Mouse (Mus musculus): ENCODE measurements around the gene Ap1s1.

Gene Ap1s1

GRCm38 (mm10) chr5:137045402-137046323, at the start of gene Ap1s1:
TSS of gene Ap1s1 (minus strand) at chr5:137046135.
- peak; percentile 94 to 95 for DNase-seq

DNA sequence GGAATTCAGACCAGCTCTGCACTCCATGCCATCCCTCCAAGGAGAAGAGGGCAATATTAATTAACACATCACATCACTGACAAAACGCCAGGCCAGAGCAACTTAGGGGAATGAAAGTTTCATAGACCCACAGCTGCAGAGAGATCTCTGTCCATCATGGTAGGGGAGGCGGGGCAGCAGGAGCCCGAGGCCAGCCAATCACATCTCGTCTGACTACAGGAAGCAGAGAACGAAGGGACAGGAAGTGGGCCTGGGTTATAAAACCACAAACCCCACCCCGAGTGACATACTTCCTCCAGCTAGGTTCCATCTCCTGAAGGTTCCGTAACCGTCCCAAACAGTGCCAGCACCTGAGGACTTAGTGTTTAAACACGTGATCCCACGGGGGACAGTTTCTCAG, 49.2 kb upstream of the Ap1s1 start:
- no peak for DNase-seq

GRCm38 (mm10) chr5:137093720-137094119, 47.8 kb upstream of the Ap1s1 start:
- no peak for DNase-seq

DNA sequence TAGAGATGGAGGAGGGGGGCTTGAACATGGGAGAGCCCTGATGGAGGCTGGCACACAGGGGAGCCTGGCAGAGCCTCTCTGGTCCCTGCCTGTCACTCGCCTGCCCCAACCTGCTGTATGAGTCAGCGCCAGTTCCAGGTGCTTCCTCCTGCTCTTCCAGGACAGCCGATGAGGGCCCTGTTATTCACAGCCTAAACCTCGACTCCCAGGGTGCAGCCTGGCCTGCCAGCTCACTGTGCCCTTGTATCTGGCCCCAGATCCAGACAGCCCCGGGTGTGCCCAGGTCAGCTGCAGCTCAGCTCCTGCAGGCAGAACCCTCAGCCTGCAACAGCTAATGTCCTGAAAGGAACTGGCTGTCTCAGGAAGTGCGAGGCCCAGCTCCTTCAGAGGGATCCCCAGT, 45.6 kb upstream of the Ap1s1 start:
- DNase-seq, result no peak

DNA sequence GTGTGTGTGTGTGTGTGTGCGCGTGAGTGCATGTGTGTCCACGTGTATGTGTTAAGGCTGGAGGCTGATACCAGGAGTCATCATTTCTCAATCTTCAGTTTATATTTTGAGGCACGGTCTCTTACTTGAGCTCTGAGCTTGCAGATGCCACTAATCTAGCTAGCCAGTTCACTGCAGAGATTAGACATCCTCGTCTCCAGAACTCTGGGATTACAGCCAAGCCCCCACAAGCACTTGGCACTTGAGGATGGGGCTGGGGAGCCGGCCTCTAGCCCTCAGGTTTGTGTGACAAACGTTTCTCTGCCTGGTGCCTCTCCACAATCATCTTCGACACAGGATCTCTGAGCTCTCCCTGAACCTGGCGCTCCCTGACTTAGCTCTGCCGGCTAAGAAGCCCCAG, 44.9 kb upstream of the Ap1s1 start:
- no peak for DNase-seq

DNA sequence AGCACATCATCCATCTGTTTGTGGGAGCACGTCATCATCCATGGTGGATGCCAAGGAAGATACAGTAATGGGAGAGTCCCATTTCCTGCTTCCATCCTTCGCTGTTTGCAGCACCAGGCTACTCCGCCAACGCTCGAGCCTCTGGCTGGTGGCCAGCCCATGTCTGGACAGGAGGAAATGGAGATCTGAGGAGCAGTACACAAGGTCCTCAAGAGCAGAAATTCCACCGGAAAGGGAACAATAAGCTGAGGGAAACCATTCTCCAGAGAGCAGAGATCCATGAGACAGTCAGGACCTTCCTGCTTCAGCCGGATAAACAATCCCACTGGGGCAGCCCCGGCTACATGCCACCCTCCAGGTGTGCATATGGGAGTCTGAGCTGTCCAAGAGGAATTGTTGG, 41.5 kb upstream of the Ap1s1 start:
- DNase-seq, result no peak

GRCm38 (mm10) chr5:137085731-137086130, 39.8 kb upstream of the Ap1s1 start:
- no peak for DNase-seq

- no peak for DNase-seq
These were observed 39.1 kb upstream of the Ap1s1 start for GRCm38 (mm10) chr5:137085021-137085420.

GRCm38 (mm10) chr5:137083051-137083450, 37.1 kb upstream of the Ap1s1 start:
- DNase-seq, result no peak

GRCm38 (mm10) chr5:137079849-137080248, 33.9 kb upstream of the Ap1s1 start:
- DNase-seq, result no peak

DNA sequence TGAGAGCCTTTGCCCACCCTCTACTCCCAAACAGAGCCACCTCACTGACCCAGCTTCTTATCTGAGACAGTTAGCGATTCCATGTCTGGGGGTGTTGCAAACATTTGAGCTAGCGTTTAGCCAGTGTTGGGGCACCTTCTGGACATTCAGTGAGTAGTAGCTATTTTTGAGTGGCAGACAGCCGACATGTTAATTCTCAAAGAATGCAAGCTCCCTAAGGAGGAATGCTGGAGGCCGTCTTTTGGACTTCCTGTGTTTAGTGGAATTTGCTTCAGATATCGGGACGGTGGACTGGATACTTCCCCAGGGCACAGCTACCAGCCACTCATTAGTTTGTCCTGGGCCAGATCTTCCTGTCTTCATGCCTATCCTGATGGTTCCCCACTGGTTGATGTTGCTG, 32.7 kb upstream of the Ap1s1 start:
- no peak for DNase-seq

DNA sequence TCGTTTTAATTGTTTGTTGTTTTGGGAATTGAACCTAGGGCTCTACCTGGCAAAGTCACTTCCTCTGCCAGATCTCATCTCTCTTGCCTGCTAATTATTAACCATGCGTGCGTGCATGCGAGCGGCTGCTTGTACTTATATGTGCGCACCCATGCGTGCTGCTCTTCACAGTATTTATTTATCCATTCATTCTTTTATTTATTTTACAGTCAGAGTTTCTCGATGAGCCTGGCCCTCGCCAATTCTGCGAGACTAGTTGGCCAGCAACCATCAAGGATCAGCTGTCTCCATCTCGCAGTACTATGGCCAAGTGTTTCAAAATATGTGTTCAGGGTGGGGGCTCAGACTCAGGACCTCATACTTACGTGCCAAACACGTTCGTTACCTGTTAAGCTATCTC, 32.1 kb upstream of the Ap1s1 start:
- DNase-seq, result no peak

DNA sequence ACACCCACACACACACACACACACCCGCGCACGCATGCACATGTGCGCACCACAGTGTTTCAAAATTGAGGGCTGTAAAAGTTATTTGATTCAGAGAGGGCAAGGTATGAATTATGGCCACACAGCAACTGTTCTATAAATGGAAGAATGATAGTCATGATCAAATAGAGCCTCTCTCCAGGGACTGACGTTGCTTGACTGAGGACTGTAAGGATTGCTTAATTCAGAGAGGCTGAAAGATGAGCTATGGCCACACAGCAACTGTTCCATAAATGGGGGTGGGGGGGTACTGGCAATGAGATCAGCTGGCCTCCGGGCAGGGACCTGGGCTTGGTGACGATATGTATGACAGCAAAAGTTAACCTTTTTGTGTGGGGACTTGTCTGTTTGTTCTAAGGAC, 31.3 kb upstream of the Ap1s1 start:
- no peak for DNase-seq

DNA sequence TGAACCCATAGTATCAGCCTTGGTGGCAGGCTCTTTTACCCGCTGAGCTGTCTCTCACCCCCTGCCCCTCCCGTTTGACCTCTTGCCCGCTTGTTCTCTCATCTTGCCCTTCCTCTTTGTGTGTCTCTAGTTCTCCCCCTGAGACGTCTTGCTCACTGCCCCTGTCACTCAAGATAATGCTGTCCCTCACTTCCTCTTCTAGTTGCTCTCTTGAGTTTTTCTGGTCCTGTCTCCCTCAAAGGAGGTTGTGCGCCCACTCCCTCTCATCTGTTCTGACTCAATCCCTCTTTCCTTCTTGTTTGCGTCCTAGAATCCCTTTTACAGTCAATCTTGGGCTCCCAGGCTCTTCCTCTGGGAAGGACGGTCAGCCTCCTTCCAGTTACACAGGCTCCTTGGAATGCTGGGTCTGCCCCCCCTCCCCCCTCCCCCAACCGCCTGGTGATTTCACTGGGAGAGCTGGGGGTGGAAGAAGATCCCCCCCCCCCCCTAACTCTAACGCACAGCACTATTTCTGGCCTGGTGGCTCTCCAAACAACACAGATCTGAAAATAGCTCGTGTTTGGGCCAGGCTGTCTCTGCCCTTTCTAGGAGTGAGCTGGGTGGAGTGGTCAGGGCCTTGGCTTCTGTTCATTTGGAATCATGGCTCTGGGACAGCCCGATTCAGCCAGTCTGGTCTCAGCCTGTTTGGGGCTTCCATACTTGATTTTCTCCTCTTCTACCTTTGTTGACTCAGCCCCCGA, 30.4 kb upstream of the Ap1s1 start:
- peak; percentile 11 to 20 for DNase-seq

- DNase-seq, result no peak
These were observed 29.8 kb upstream of the Ap1s1 start for GRCm38 (mm10) chr5:137075726-137076125.

- DNase-seq, result no peak
These were observed 28.3 kb upstream of the Ap1s1 start for GRCm38 (mm10) chr5:137074191-137074651.

GRCm38 (mm10) chr5:137073141-137073540, 27.2 kb upstream of the Ap1s1 start:
- DNase-seq, result no peak

DNA sequence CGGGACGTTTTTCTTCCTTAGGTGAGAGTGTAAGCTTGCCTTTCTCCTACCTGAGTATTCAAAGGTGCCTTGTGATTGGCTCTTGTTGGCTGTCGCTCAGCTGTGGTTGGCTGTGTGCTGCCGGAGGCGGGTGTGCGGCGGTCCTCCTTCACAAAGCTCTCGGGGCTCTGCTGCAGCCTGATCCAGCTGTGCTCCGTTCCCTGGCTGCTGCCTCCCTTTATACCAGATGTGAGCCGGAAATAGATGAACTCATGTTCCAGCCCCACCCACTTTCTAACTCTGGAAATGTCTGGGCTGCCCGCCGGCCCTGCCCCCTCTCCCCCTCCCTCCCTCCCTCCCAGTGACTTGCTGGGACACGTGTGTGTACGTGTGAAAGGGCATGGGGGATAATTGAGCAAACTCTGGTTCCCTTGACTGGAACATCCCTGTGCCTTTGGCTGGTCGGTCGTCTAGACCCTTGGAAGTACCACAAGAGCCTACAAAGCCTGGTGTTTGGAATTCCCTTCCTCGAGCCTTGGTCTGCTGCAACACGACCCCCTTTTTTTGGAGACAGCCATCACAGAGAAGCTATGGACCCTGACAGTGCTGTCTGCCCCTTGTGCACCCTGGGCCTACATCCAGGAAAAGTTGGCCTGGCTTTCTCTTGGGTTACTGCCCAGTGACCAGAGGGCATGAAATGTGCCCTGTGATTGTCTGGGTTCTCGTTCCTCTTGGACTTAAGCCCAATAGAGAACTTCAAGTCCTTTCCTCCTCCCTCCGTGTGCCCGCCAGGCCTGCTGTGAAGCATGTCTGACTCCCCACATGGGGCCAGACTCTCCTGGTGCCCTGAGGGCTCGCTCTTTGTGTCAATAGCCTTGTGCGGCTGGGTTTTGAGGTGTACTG, 26.4 kb upstream of the Ap1s1 start, which contains the start of gene Serpine1:
Serpine1 (minus strand) TSS at position 190 of the 882 bp plus-strand sequence.
- peak; percentile 12 to 23 for DNase-seq

DNA sequence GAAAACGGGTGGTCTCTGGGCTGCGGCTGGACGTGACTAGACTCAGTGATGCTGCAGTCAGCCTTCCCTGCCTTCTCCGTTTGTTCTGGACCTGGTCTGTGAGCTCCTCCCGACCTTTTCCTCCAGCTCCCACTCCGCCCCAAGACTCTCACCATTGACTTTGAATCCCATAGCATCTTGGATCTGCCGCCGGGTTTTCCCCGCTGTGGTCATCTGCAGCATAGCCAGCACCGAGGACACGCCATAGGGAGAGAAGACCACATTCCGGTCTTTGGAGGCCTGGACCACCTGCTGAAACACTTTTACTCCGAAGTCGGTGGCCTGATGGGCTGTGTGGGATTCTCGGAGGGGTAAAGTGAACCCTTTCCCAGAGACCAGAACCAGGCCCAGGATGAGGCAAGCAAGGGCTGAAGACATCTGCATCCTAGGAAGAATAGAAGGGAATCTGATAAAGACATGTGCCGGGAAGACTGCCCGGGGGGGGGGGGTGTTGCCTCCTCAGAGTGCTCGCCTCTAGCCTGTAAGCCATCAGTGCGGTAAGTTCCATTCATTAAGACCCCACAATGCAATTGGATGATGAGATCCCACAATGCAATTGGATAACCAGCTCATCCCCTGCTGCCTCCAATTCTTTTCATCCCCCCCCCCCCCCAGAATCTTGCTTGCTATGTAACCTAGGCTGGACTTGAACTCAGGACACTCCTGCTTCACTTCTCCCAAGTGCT, 25.1 kb upstream of the Ap1s1 start:
- no peak for DNase-seq

DNA sequence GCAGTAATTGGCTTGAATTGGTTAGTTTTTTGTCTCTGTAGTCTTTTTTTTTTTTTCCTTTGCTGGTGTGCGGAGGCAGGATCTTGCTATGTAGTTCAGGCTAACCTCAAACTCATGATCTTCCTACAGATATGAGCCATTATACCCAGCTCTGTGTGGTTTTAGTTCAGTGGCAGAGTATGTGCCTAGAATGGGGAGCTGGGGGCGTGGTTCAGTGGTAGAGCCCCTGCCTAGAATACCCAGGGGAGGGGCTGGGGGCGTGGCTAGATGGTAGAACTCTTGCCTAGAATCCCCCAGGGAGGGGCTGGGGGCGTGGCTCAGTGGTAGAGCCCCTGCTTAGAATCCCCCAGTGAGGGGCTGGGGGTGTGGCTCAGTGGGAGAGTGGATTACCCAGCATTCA, 22.8 kb upstream of the Ap1s1 start:
- no peak for DNase-seq

- DNase-seq, result no peak
These were observed 20.0 kb upstream of the Ap1s1 start for GRCm38 (mm10) chr5:137065923-137066322.

GRCm38 (mm10) chr5:137065454-137065853, 19.5 kb upstream of the Ap1s1 start:
- DNase-seq, result no peak
